Mouse (Mus musculus): ENCODE measurements at regions not wholly inside any gene's neighbourhood (a gene's known extent, or its start where the extent isn't known, plus 50 kb on each side); places are given as distances from the start of the nearest gene placed in this dataset.

GRCm38 (mm10) chr15:51627463-51627862 lies 2257.2 kb upstream of the Gm7489 start:
- no peak overlapping the region for H3K27ac ChIP-seq (ENCODE audit: low read length)
- 88% methylated on average over 5 of the region's 5 CpGs for WGBS

GRCm38 (mm10) chr15:51628518-51628917 lies 2256.2 kb upstream of the Gm7489 start:
- Histone ChIP-seq H3K4me1 (ENCODE audit: insufficient read depth, low read depth, low read length) (no peaks in the 10 kb centered on the region), H3K4me2 (replicated peaks; ENCODE audit: low read depth, low read length) (0 out of 2 replicates have a peak overlapping the region, but pooled peaks have one; percentile 42), H3K36me3 (ENCODE audit: insufficient read depth, low read length) (no peaks in the 10 kb centered on the region), H3K9ac (replicated peaks; ENCODE audit: low read depth) (no peak overlapping the region), H3K27me3 (replicated peaks; ENCODE audit: insufficient read depth, low read length) (no peaks in the 10 kb centered on the region), H3K9me3 (ENCODE audit: low read length) (no peaks in the 10 kb centered on the region), H3K27ac (ENCODE audit: low read length) (no peak overlapping the region), H3K4me3 (ENCODE audit: low read depth, low read length) (no peak overlapping the region)
- ATAC-seq (peak; percentile 67), DNase-seq (ENCODE audit: low spot score) (peak; percentile 72)
- TF ChIP-seq EP300 (IDR thresholded peaks at IDR 0.05) (no peak), CTCF (IDR thresholded peaks at IDR 0.05) (no peak)
- 40% methylated on average over 4 of the region's 4 CpGs for WGBS

More at GRCm38 (mm10) chr15:51627463-51627862, 2257.2 kb upstream of the Gm7489 start:
- no peaks in the 10 kb centered on the region for H3K27me3 ChIP-seq (replicated peaks; ENCODE audit: insufficient read depth, low read length)
- H3K4me1 ChIP-seq (ENCODE audit: insufficient read depth, low read depth, low read length), result no peaks in the 10 kb centered on the region
- H3K9me3 ChIP-seq (ENCODE audit: low read length), result no peaks in the 10 kb centered on the region
- no peak for TF ChIP-seq EP300 (IDR thresholded peaks at IDR 0.05)
- TF ChIP-seq CTCF (IDR thresholded peaks at IDR 0.05), result no peak
- no peak overlapping the region for H3K9ac ChIP-seq (replicated peaks; ENCODE audit: low read depth)
- no peak for ATAC-seq
- DNase-seq (ENCODE audit: low spot score), result no peak
- H3K4me2 ChIP-seq (replicated peaks; ENCODE audit: low read depth, low read length), result no peak overlapping the region
- H3K36me3 ChIP-seq (ENCODE audit: insufficient read depth, low read length), result no peaks in the 10 kb centered on the region
- H3K4me3 ChIP-seq (ENCODE audit: low read depth, low read length), result no peak overlapping the region

- Histone ChIP-seq H3K9ac (replicated peaks; ENCODE audit: low read depth) (no peak overlapping the region), H3K27ac (ENCODE audit: low read length) (no peak overlapping the region), H3K27me3 (replicated peaks; ENCODE audit: insufficient read depth, low read length) (no peaks in the 10 kb centered on the region), H3K9me3 (ENCODE audit: low read length) (no peaks in the 10 kb centered on the region), H3K36me3 (ENCODE audit: insufficient read depth, low read length) (no peaks in the 10 kb centered on the region), H3K4me1 (ENCODE audit: insufficient read depth, low read depth, low read length) (no peaks in the 10 kb centered on the region), H3K4me2 (replicated peaks; ENCODE audit: low read depth, low read length) (no peak overlapping the region), H3K4me3 (ENCODE audit: low read depth, low read length) (no peak overlapping the region)
- no peak for DNase-seq (ENCODE audit: low spot score)
- no peak for TF ChIP-seq EP300 (IDR thresholded peaks at IDR 0.05)
- TF ChIP-seq CTCF (IDR thresholded peaks at IDR 0.05), result no peak
- 79% methylated on average over 10 of the region's 10 CpGs for WGBS
- ATAC-seq, result no peak
Measured at GRCm38 (mm10) chr15:51631881-51632280, 2252.8 kb upstream of the Gm7489 start.

GRCm38 (mm10) chr15:51633068-51633467 lies 2251.6 kb upstream of the Gm7489 start:
- H3K4me1 ChIP-seq (ENCODE audit: insufficient read depth, low read depth, low read length), result no peaks in the 10 kb centered on the region
- TF ChIP-seq CTCF (IDR thresholded peaks at IDR 0.05) (no peak), EP300 (IDR thresholded peaks at IDR 0.05) (no peak)
- 84% methylated on average over 6 of the region's 6 CpGs for WGBS
- DNase-seq (ENCODE audit: low spot score), result no peak
- no peak overlapping the region for H3K4me3 ChIP-seq (ENCODE audit: low read depth, low read length)
- no peak overlapping the region for H3K27ac ChIP-seq (ENCODE audit: low read length)
- no peak for ATAC-seq
- no peaks in the 10 kb centered on the region for H3K9me3 ChIP-seq (ENCODE audit: low read length)
- no peak overlapping the region for H3K9ac ChIP-seq (replicated peaks; ENCODE audit: low read depth)
- no peak overlapping the region for H3K4me2 ChIP-seq (replicated peaks; ENCODE audit: low read depth, low read length)
- no peaks in the 10 kb centered on the region for H3K36me3 ChIP-seq (ENCODE audit: insufficient read depth, low read length)
- H3K27me3 ChIP-seq (replicated peaks; ENCODE audit: insufficient read depth, low read length), result no peaks in the 10 kb centered on the region

- no peak overlapping the region for H3K27ac ChIP-seq (ENCODE audit: low read length)
- no peaks in the 10 kb centered on the region for H3K27me3 ChIP-seq (replicated peaks; ENCODE audit: insufficient read depth, low read length)
- H3K36me3 ChIP-seq (ENCODE audit: insufficient read depth, low read length), result no peaks in the 10 kb centered on the region
- no peak overlapping the region for H3K9ac ChIP-seq (replicated peaks; ENCODE audit: low read depth)
- no peak overlapping the region; the same call in 1 of the 2 replicates for H3K4me2 ChIP-seq (replicated peaks; ENCODE audit: low read depth, low read length)
- WGBS, result 39% methylated on average over 7 of the region's 7 CpGs
- no peaks in the 10 kb centered on the region for H3K9me3 ChIP-seq (ENCODE audit: low read length)
- no peak for DNase-seq (ENCODE audit: low spot score)
- no peak; the same call in 1 of the 2 replicates for ATAC-seq
- TF ChIP-seq CTCF (IDR thresholded peaks at IDR 0.05) (no peak), EP300 (IDR thresholded peaks at IDR 0.05) (no peak)
- no peak overlapping the region for H3K4me3 ChIP-seq (ENCODE audit: low read depth, low read length)
- H3K4me1 ChIP-seq (ENCODE audit: insufficient read depth, low read depth, low read length), result no peaks in the 10 kb centered on the region
Measured at GRCm38 (mm10) chr15:51634726-51635125, 2250.0 kb upstream of the Gm7489 start.

GRCm38 (mm10) chr15:51635129-51635920 lies 2249.4 kb upstream of the Gm7489 start:
- Histone ChIP-seq H3K4me1 (ENCODE audit: insufficient read depth, low read depth, low read length) (no peaks in the 10 kb centered on the region), H3K27ac (ENCODE audit: low read length) (no peak overlapping the region), H3K4me2 (replicated peaks; ENCODE audit: low read depth, low read length) (no peak overlapping the region; the same call in 1 of the 2 replicates), H3K9ac (replicated peaks; ENCODE audit: low read depth) (no peak overlapping the region), H3K4me3 (ENCODE audit: low read depth, low read length) (no peak overlapping the region), H3K36me3 (ENCODE audit: insufficient read depth, low read length) (no peaks in the 10 kb centered on the region), H3K9me3 (ENCODE audit: low read length) (no peaks in the 10 kb centered on the region), H3K27me3 (replicated peaks; ENCODE audit: insufficient read depth, low read length) (no peaks in the 10 kb centered on the region)
- WGBS, result 45% methylated on average over 21 of the region's 21 CpGs
- DNase-seq (ENCODE audit: low spot score) (no peak), ATAC-seq (no peak)
- TF ChIP-seq EP300 (IDR thresholded peaks at IDR 0.05) (no peak), CTCF (IDR thresholded peaks at IDR 0.05) (no peak)

Measured in lung, postnatal 0 days (tissue).